Mouse (Mus musculus): Measurements from ENCODE around the gene Nkg7. TPM values are rescaled to one million over a fixed set of nuclear protein-coding genes. Genes with fewer than 3 reads are reported as not detected.

The Nkg7 gene
- polyA plus RNA-seq, 2 experiments = 0.68 to 1.7 TPM

DNA sequence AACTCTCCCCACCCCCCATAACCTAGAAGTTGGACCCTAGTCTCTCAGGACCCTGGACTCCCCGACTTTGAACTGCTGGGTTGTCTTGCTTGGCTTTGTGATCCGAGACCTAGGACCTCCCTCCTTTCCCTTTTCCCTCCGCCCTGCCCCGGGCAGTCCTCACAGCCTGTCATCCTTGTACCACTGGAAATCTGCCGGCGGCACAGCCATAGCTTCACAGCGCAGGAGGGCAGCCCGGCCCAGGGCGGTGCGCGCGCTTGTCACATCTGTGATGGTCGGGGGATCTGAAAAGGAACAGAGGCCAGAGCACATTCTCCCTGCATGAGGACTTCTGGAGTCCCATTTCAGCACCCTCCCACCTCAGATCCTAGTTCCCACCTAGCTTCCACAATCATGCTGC, 39.5 kb downstream of the Nkg7 start:
- H3K27me3 ChIP-seq (ENCODE audit: control insufficient read depth, insufficient read depth, low read length) = peaks cover 28% of the 10 kb centered on the region
- 12% methylated on average over 13 of the region's 13 CpGs for WGBS
- no peak overlapping the region for H3K4me3 ChIP-seq (replicated peaks; ENCODE audit: low read length)
- H3K4me1 ChIP-seq (ENCODE audit: control insufficient read depth, insufficient read depth, low read length) = no peaks in the 10 kb centered on the region
- DNase-seq (ENCODE audit: low spot score) = no peak
- H3K27ac ChIP-seq (replicated peaks; ENCODE audit: low read depth, low read length) = no peak overlapping the region
- ATAC-seq (ENCODE audit: low FRiP score, low read depth) = no peak
- no peak overlapping the region for H3K4me2 ChIP-seq (replicated peaks; ENCODE audit: low read depth, low read length, severe bottlenecking)
- 0 out of 2 replicates have a peak, but pooled peaks cover 4% of the 10 kb centered on the region for H3K36me3 ChIP-seq (ENCODE audit: control insufficient read depth, insufficient read depth, low read length)
- H3K9me3 ChIP-seq (ENCODE audit: control insufficient read depth, low read length) = no peaks in the 10 kb centered on the region
- H3K9ac ChIP-seq (ENCODE audit: low read depth, low read length, severe bottlenecking) = no peak overlapping the region
- TF ChIP-seq POLR2A (IDR thresholded peaks at IDR 0.05; ENCODE audit: borderline replicate concordance, extremely low read depth, insufficient read depth, insufficient read length) = no peak

DNA sequence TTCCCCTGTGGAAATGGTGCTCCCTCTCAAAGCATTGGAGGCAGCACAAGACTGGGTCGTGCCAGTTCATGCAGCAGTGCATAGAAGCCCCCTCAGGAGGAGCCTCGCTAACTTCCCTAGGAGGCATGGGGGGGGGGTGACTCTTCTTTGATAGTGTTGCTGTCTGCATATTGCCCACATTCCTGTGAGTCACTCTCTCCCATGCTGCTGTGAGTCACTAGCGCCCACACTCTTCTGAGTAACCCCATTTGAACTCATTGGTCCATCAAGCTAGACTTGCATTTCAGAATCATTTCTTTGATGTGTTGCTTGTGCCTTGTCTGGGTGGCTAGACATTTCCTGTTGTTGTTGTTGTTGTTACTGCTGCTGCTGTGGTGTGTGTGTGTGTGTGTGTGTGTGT, 44.3 kb downstream of the Nkg7 start:
- TF ChIP-seq POLR2A (IDR thresholded peaks at IDR 0.05; ENCODE audit: borderline replicate concordance, extremely low read depth, insufficient read depth, insufficient read length) = no peak
- H3K4me2 ChIP-seq (replicated peaks; ENCODE audit: low read depth, low read length, severe bottlenecking) = no peak overlapping the region
- 84% methylated on average over 3 of the region's 3 CpGs for WGBS
- H3K4me1 ChIP-seq (ENCODE audit: control insufficient read depth, insufficient read depth, low read length) = no peaks in the 10 kb centered on the region
- H3K27ac ChIP-seq (replicated peaks; ENCODE audit: low read depth, low read length) = no peak overlapping the region
- no peak for DNase-seq (ENCODE audit: low spot score)
- peaks cover 20% of the 10 kb centered on the region for H3K27me3 ChIP-seq (ENCODE audit: control insufficient read depth, insufficient read depth, low read length)
- no peak overlapping the region for H3K4me3 ChIP-seq (replicated peaks; ENCODE audit: low read length)
- no peak overlapping the region for H3K9ac ChIP-seq (ENCODE audit: low read depth, low read length, severe bottlenecking)
- no peak for ATAC-seq (ENCODE audit: low FRiP score, low read depth)
- 0 out of 2 replicates have a peak, but pooled peaks cover 4% of the 10 kb centered on the region for H3K36me3 ChIP-seq (ENCODE audit: control insufficient read depth, insufficient read depth, low read length)
- H3K9me3 ChIP-seq (ENCODE audit: control insufficient read depth, low read length) = no peaks in the 10 kb centered on the region

DNA sequence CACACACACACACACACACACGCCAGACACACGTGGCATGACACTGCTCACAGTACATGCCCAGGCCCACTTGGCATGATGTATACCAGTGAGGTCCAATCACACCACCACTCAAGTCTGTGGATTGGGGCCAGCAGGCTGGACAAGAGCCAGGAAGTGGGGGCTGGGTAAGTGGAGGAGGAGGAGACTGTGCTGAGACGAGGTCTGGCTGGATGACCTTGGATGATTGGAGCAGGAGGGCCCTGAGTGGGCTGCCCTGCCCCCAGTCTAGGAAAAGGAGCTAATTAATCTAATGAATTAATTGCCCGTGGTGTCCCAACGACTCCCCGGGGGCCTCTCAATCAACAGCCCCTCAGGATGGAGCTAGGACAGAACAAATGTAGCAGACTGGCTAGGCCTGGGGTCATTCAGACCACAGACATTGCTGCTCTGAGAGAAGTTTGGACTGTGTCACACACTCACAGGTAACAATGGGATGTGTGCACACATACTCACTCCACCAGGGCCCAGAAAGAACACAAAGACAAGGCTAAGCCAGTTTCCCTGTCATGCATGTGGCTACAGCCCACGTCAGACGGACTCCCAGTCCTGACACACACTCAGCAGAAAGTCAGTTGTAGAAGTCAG, 45.3 kb downstream of the Nkg7 start:
- H3K4me3 ChIP-seq (replicated peaks; ENCODE audit: low read length) = no peak overlapping the region
- 61% methylated on average over 8 of the region's 8 CpGs for WGBS
- no peak overlapping the region for H3K9ac ChIP-seq (ENCODE audit: low read depth, low read length, severe bottlenecking)
- no peak overlapping the region for H3K27ac ChIP-seq (replicated peaks; ENCODE audit: low read depth, low read length)
- TF ChIP-seq POLR2A (IDR thresholded peaks at IDR 0.05; ENCODE audit: borderline replicate concordance, extremely low read depth, insufficient read depth, insufficient read length) = no peak
- no peaks in the 10 kb centered on the region for H3K4me1 ChIP-seq (ENCODE audit: control insufficient read depth, insufficient read depth, low read length)
- ATAC-seq (ENCODE audit: low FRiP score, low read depth) = no peak
- H3K36me3 ChIP-seq (ENCODE audit: control insufficient read depth, insufficient read depth, low read length) = 0 out of 2 replicates have a peak, but pooled peaks cover 4% of the 10 kb centered on the region
- H3K4me2 ChIP-seq (replicated peaks; ENCODE audit: low read depth, low read length, severe bottlenecking) = no peak overlapping the region
- DNase-seq (ENCODE audit: low spot score) = no peak
- peaks cover 10% of the 10 kb centered on the region; the same call in 1 of the 2 replicates for H3K27me3 ChIP-seq (ENCODE audit: control insufficient read depth, insufficient read depth, low read length)
- no peaks in the 10 kb centered on the region for H3K9me3 ChIP-seq (ENCODE audit: control insufficient read depth, low read length)

DNA sequence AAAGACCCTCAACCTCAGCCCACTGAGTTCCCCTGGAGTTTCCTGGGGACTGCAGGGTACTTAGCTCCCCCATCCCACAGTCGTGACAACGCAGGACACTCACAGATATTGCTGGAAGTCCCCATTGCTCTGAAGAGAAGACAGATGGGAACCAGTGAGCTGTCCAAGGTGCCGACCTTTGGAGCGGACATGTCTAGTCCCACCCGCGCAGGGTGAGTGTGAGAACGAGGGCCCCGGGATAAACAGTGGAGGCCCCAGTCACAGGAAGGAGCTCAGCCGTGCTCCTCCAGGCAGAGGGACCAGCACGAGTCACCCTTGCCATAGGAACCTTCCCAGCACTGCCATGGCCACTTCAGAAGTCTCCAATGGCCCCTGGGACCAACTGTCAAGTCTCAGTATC, 46.4 kb downstream of the Nkg7 start:
- Histone ChIP-seq H3K27ac (replicated peaks; ENCODE audit: low read depth, low read length) (no peak overlapping the region), H3K9ac (ENCODE audit: low read depth, low read length, severe bottlenecking) (no peak overlapping the region), H3K9me3 (ENCODE audit: control insufficient read depth, low read length) (no peaks in the 10 kb centered on the region), H3K4me3 (replicated peaks; ENCODE audit: low read length) (no peak overlapping the region), H3K36me3 (ENCODE audit: control insufficient read depth, insufficient read depth, low read length) (0 out of 2 replicates have a peak, but pooled peaks cover 4% of the 10 kb centered on the region), H3K4me2 (replicated peaks; ENCODE audit: low read depth, low read length, severe bottlenecking) (no peak overlapping the region), H3K27me3 (ENCODE audit: control insufficient read depth, insufficient read depth, low read length) (0 out of 2 replicates have a peak, but pooled peaks cover under 1% of the 10 kb centered on the region), H3K4me1 (ENCODE audit: control insufficient read depth, insufficient read depth, low read length) (no peaks in the 10 kb centered on the region)
- DNase-seq (ENCODE audit: low spot score) = peak; percentile 33
- ATAC-seq (ENCODE audit: low FRiP score, low read depth) = no peak
- TF ChIP-seq POLR2A (IDR thresholded peaks at IDR 0.05; ENCODE audit: borderline replicate concordance, extremely low read depth, insufficient read depth, insufficient read length) = no peak
- WGBS = 9% methylated on average over 10 of the region's 10 CpGs

Small RNAs within 50 kb of the gene (microRNA-seq; reads per million reads assigned to microRNA genes)
- not detected for gene Mir7051

Other genes starting within 250 kb of the Nkg7 start
- gene Zfp715, start 123.8 kb upstream of the Nkg7 start, polyA plus RNA-seq (2012; rRNA removed) = 10.7 and 14.1 TPM in 2 replicates
- gene Zfp715, start 123.8 kb upstream of the Nkg7 start, polyA plus RNA-seq (2014; fragmentation: Nextera tagmentation; extraction: Ambion mirVana) = 16.2 and 17.9 TPM in 2 replicates
- 0.19 and 0.28 TPM in 2 replicates for gene Siglecf, start 85.7 kb upstream of the Nkg7 start, polyA plus RNA-seq (2012; rRNA removed)
- 0.18 and 0.28 TPM in 2 replicates for gene Siglecf, start 85.7 kb upstream of the Nkg7 start, polyA plus RNA-seq (2014; fragmentation: Nextera tagmentation; extraction: Ambion mirVana)
- 0.13 and 0.29 TPM in 2 replicates for gene Siglecg, start 28.9 kb upstream of the Nkg7 start, polyA plus RNA-seq (2012; rRNA removed)
- gene Siglecg, start 28.9 kb upstream of the Nkg7 start, polyA plus RNA-seq (2014; fragmentation: Nextera tagmentation; extraction: Ambion mirVana) = 0.07 and 0.33 TPM in 2 replicates
- gene Lim2, start 9.4 kb upstream of the Nkg7 start, polyA plus RNA-seq (2012; rRNA removed) = not detected in 2 replicates
- not detected in 2 replicates for gene Lim2, start 9.4 kb upstream of the Nkg7 start, polyA plus RNA-seq (2014; fragmentation: Nextera tagmentation; extraction: Ambion mirVana)
- not detected in 2 replicates for gene Cldnd2, start 3.7 kb downstream of the Nkg7 start, polyA plus RNA-seq (2012; rRNA removed)
- not detected in 2 replicates for gene Cldnd2, start 3.7 kb downstream of the Nkg7 start, polyA plus RNA-seq (2014; fragmentation: Nextera tagmentation; extraction: Ambion mirVana)
- 93.3 and 153 TPM in 2 replicates for gene Etfb, start 7.0 kb downstream of the Nkg7 start, polyA plus RNA-seq (2012; rRNA removed)
- gene Etfb, start 7.0 kb downstream of the Nkg7 start, polyA plus RNA-seq (2014; fragmentation: Nextera tagmentation; extraction: Ambion mirVana) = 280 and 301 TPM in 2 replicates
- 1.0 and 3.2 TPM in 2 replicates for gene Gm45233, start 7.1 kb downstream of the Nkg7 start, polyA plus RNA-seq (2012; rRNA removed)
- gene Gm45233, start 7.1 kb downstream of the Nkg7 start, polyA plus RNA-seq (2014; fragmentation: Nextera tagmentation; extraction: Ambion mirVana) = 0.26 and 0.63 TPM in 2 replicates
- gene Vsig10l, start 26.1 kb downstream of the Nkg7 start, polyA plus RNA-seq (2012; rRNA removed) = 6.6 and 8.4 TPM in 2 replicates
- gene Vsig10l, start 26.1 kb downstream of the Nkg7 start, polyA plus RNA-seq (2014; fragmentation: Nextera tagmentation; extraction: Ambion mirVana) = 4.0 and 5.0 TPM in 2 replicates
- gene Iglon5, start 53.0 kb downstream of the Nkg7 start, polyA plus RNA-seq (2012; rRNA removed) = 25.1 and 34.7 TPM in 2 replicates
- gene Iglon5, start 53.0 kb downstream of the Nkg7 start, polyA plus RNA-seq (2014; fragmentation: Nextera tagmentation; extraction: Ambion mirVana) = 1.1 and 1.2 TPM in 2 replicates
- gene 4931406B18Rik, start 68.9 kb downstream of the Nkg7 start, polyA plus RNA-seq (2012; rRNA removed) = not detected in 2 replicates
- not detected in 2 replicates for gene 4931406B18Rik, start 68.9 kb downstream of the Nkg7 start, polyA plus RNA-seq (2014; fragmentation: Nextera tagmentation; extraction: Ambion mirVana)
- gene Cd33, start 107.4 kb downstream of the Nkg7 start, polyA plus RNA-seq (2012; rRNA removed) = 2.4 and 3.0 TPM in 2 replicates
- gene Cd33, start 107.4 kb downstream of the Nkg7 start, polyA plus RNA-seq (2014; fragmentation: Nextera tagmentation; extraction: Ambion mirVana) = 2.9 and 3.1 TPM in 2 replicates
- gene Zfp658, start 125.2 kb downstream of the Nkg7 start, polyA plus RNA-seq (2012; rRNA removed) = 4.9 and 5.7 TPM in 2 replicates
- 3.6 and 3.8 TPM in 2 replicates for gene Zfp658, start 125.2 kb downstream of the Nkg7 start, polyA plus RNA-seq (2014; fragmentation: Nextera tagmentation; extraction: Ambion mirVana)
- gene Zfp719, start 142.5 kb downstream of the Nkg7 start, polyA plus RNA-seq (2012; rRNA removed) = 5.8 and 6.7 TPM in 2 replicates
- 13.1 and 16.0 TPM in 2 replicates for gene Zfp719, start 142.5 kb downstream of the Nkg7 start, polyA plus RNA-seq (2014; fragmentation: Nextera tagmentation; extraction: Ambion mirVana)
- 0.04 and 0.11 TPM in 2 replicates for gene Zfp819, start 170.1 kb downstream of the Nkg7 start, polyA plus RNA-seq (2012; rRNA removed)
- 0.19 TPM in 1 of 2 replicates, not detected in the other for gene Zfp819, start 170.1 kb downstream of the Nkg7 start, polyA plus RNA-seq (2014; fragmentation: Nextera tagmentation; extraction: Ambion mirVana)
- not detected in 2 replicates for gene Ceacam18, start 197.6 kb downstream of the Nkg7 start, polyA plus RNA-seq (2012; rRNA removed)
- gene Ceacam18, start 197.6 kb downstream of the Nkg7 start, polyA plus RNA-seq (2014; fragmentation: Nextera tagmentation; extraction: Ambion mirVana) = not detected in 2 replicates
- 0.65 and 1.1 TPM in 2 replicates for gene Siglece, start 223.1 kb downstream of the Nkg7 start, polyA plus RNA-seq (2012; rRNA removed)
- 0.55 and 1.1 TPM in 2 replicates for gene Siglece, start 223.1 kb downstream of the Nkg7 start, polyA plus RNA-seq (2014; fragmentation: Nextera tagmentation; extraction: Ambion mirVana)
- gene Ctu1, start 234.9 kb downstream of the Nkg7 start, polyA plus RNA-seq (2012; rRNA removed) = 13.4 and 15.8 TPM in 2 replicates
- gene Ctu1, start 234.9 kb downstream of the Nkg7 start, polyA plus RNA-seq (2014; fragmentation: Nextera tagmentation; extraction: Ambion mirVana) = 11.2 and 12.0 TPM in 2 replicates

Measured in limb, embryonic 14.5 days (tissue).